Mouse (Mus musculus): ENCODE data around the gene Gsdma2.

DNA sequence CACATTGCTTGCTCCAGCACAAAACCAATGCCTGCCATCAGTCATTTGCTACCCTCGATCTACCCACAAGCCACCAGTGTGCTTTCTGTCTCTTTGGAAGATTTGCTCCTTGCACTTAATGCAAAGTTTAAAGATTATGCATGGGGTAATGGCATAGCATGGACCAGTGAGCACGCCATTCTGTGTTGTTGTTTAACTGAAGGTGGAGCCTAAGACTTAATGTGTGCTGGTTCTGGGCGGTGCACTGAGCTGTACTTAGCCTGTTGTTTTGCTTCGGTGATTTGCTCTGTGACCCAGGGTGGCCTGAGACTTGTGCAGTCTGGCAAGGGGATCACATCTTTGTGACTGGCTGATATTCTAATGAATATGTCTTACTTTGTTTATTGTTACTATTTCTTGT lies 40.4 kb downstream of the Gsdma2 start:
- no peak for TF ChIP-seq CTCF (IDR thresholded peaks at IDR 0.05; ENCODE audit: insufficient read depth, low read depth, low read length)
- no peak for TF ChIP-seq POLR2A (IDR thresholded peaks at IDR 0.05; ENCODE audit: insufficient read depth, low read depth, low read length)

Measured in olfactory bulb, adult 2 months (tissue).